Mouse (Mus musculus) granulocyte monocyte progenitor cell, adult 5-6 weeks (primary cell): ENCODE data around the gene Itgb3. TPM values are rescaled to one million over a fixed set of nuclear protein-coding genes. Genes with fewer than 3 reads are reported as not detected.

ENCODE experiments used
- total RNA-seq, 2 experiments: library from RNA; stranded (forward) in 1 of 2; stranded (reverse) in 1 of 2; fragments of 200-712, 200-1000 nt in 1 of 2; fragments of >200 nt in 1 of 2; fragmentation: Nextera tagmentation in 1 of 2; gene quantifications; 2 replicates each; pipeline ENCODE4 v1.2.3; 2014 to 2017

The Itgb3 gene
- total RNA-seq, 2 experiments from 2014 or later = 1.9 to 7.2 TPM

Other genes with a start within 250 kb of the Itgb3 start
- 53.8 and 60.4 TPM in 2 replicates for gene Kansl1, start 139.1 kb upstream of the Itgb3 start, total RNA-seq (2014; fragmentation: Nextera tagmentation)
- gene Kansl1, start 139.1 kb upstream of the Itgb3 start, total RNA-seq (2017) = 32.3 and 40.1 TPM in 2 replicates
- 41.5 and 47.6 TPM in 2 replicates for gene Cdc27, start 57.4 kb upstream of the Itgb3 start, total RNA-seq (2014; fragmentation: Nextera tagmentation)
- 44.2 and 60.1 TPM in 2 replicates for gene Cdc27, start 57.4 kb upstream of the Itgb3 start, total RNA-seq (2017)
- gene Myl4, start 57.3 kb upstream of the Itgb3 start, total RNA-seq (2014; fragmentation: Nextera tagmentation) = 2.2 and 5.2 TPM in 2 replicates
- 1.2 and 1.6 TPM in 2 replicates for gene Myl4, start 57.3 kb upstream of the Itgb3 start, total RNA-seq (2017)
- not detected in 2 replicates for gene Gm11639, start 77.7 kb downstream of the Itgb3 start, total RNA-seq (2014; fragmentation: Nextera tagmentation)
- gene Gm11639, start 77.7 kb downstream of the Itgb3 start, total RNA-seq (2017) = 0.13 TPM in 1 of 2 replicates, not detected in the other